Mouse (Mus musculus) retina, postnatal 7 days (tissue): ENCODE data around the gene Gla.
"Not testable (repeated sequence)": the region's sequence is repeated elsewhere in the genome, so short reads cannot be mapped to it uniquely, and the experiment has no call there.

Source experiments
- DNase-seq: peaks from one replicate; pipeline ENCODE4 v3.0.0-alpha.2; 2012; ENCODE audit warnings: low read depth, low spot score

The Gla gene

GRCm38 (mm10) chrX:134588997-134589396, 11.9 kb downstream of the Gla start:
- no peak for DNase-seq

- DNase-seq, result no peak
Measured at GRCm38 (mm10) chrX:134588261-134588660, 12.7 kb downstream of the Gla start.

GRCm38 (mm10) chrX:134586447-134586846, 14.5 kb downstream of the Gla start:
- no peak for DNase-seq

GRCm38 (mm10) chrX:134585103-134586002, 15.6 kb downstream of the Gla start, which contains the start of gene Rpl36a:
Gene Rpl36a (plus strand): TSS chrX:134585654.
- DNase-seq, result peak; percentile 84

- no peak for DNase-seq
Measured at GRCm38 (mm10) chrX:134582888-134583669, 17.8 kb downstream of the Gla start, which contains the start of gene Btk. Gene Btk (minus strand): TSS chrX:134583570.

- no peak for DNase-seq
Measured at GRCm38 (mm10) chrX:134582270-134582669, 18.7 kb downstream of the Gla start.

- DNase-seq, result no peak
Measured at GRCm38 (mm10) chrX:134580528-134581305, 20.2 kb downstream of the Gla start.

- no peak for DNase-seq
Measured at GRCm38 (mm10) chrX:134577896-134578295, 23.0 kb downstream of the Gla start.

GRCm38 (mm10) chrX:134566536-134567222, 34.2 kb downstream of the Gla start:
- DNase-seq, result no peak

GRCm38 (mm10) chrX:134564326-134564725, 36.6 kb downstream of the Gla start:
- DNase-seq, result no peak

- no peak for DNase-seq
Measured at GRCm38 (mm10) chrX:134554425-134554824, 46.5 kb downstream of the Gla start.

- DNase-seq, result no peak
Measured at GRCm38 (mm10) chrX:134553326-134553725, 47.6 kb downstream of the Gla start.

- peak; percentile 48 for DNase-seq
Measured at GRCm38 (mm10) chrX:134550903-134551302, 50.0 kb downstream of the Gla start.

- DNase-seq, result no peak
Measured at GRCm38 (mm10) chrX:134547330-134547729, 53.6 kb downstream of the Gla start.

GRCm38 (mm10) chrX:134541955-134542308, 59.0 kb downstream of the Gla start:
- DNase-seq, result no peak

GRCm38 (mm10) chrX:134541145-134541954, 59.6 kb downstream of the Gla start, which contains the start of gene Timm8a1:
Gene Timm8a1 (minus strand): TSS chrX:134541865.
- no peak for DNase-seq

- DNase-seq, result no peak
Measured at GRCm38 (mm10) chrX:134540414-134541135, 60.4 kb downstream of the Gla start.

- DNase-seq, result not testable (repeated sequence)
Measured at GRCm38 (mm10) chrX:134539795-134540194, 61.1 kb downstream of the Gla start.
